Comparison of ENCODE assay signal across 11 mouse cellular contexts in the genomic region with DNA sequence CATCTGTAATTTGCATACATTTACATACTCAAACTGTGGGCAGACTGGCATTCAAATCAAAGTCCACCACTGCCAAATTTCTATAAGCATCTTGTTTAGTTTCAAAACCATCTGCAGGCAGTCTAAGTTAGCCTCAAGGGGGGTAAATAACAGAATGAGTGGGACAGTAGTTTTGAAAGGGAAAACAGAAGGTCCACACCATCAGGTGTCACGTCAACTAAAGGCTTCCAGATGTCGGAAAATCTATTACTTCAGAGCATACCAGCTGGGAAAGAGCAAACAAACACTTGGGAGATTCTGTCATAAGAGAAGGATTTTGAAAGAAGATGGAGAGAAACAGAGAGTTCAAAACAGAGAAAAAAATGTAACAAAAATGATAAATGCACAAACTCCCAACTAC.
"Had no signal": no experiment of that assay in that cellular context is flagged by ENCODE, and none has a peak within 500 bp of the region (broad histone marks: within the 10 kb centered on the region; RNA-seq: fewer than 3 reads in every experiment).

No protein-coding gene starts in this region.

- H3K27ac ChIP-seq: kidney, postnatal 0 days; limb, embryonic 13.5 days; liver, embryonic 14.5 days; midbrain, embryonic 13.5 days; neural tube, embryonic 15.5 days; stomach, postnatal 0 days had no signal

- H3K9ac ChIP-seq: limb, embryonic 13.5 days; liver, embryonic 14.5 days; midbrain, embryonic 13.5 days; neural tube, embryonic 15.5 days had no signal

- H3K4me1 ChIP-seq: limb, embryonic 13.5 days; midbrain, embryonic 13.5 days; neural tube, embryonic 15.5 days had no signal

- ATAC-seq: midbrain, embryonic 13.5 days had no signal

- H3K9me3 ChIP-seq: limb, embryonic 13.5 days; midbrain, embryonic 13.5 days; neural tube, embryonic 15.5 days had no signal

- DNase-seq: kidney, adult 9 months; kidney, postnatal 4 days; left cerebral cortex, postnatal 4 days; thymus, postnatal 4 days had no signal

- H3K4me2 ChIP-seq: limb, embryonic 13.5 days; midbrain, embryonic 13.5 days; neural tube, embryonic 15.5 days had no signal

- H3K4me3 ChIP-seq: limb, embryonic 13.5 days; midbrain, embryonic 13.5 days; myocyte; neural tube, embryonic 15.5 days had no signal

- H3K36me3 ChIP-seq: limb, embryonic 13.5 days; midbrain, embryonic 13.5 days; neural tube, embryonic 15.5 days had no signal

- H3K27me3 ChIP-seq: limb, embryonic 13.5 days; midbrain, embryonic 13.5 days; neural tube, embryonic 15.5 days had no signal
